ENCODE assay signal across 8 mouse cellular contexts in genomic region chr12:74316989-74317759, GRCm38 (mm10). TPM values are rescaled to one million over a fixed set of nuclear protein-coding genes. Genes with fewer than 3 reads are reported as not detected.
DNase-seq lines count a peak whose midpoint lies in the region; ATAC-seq lines count a peak whose summit lies in the region.

No protein-coding gene starts in this region.

- peaks cover 5% of the 10 kb centered on the region; the same call in 1 of the 2 replicates for H3K4me1 ChIP-seq in megakaryocyte, embryonic 14.5 days

- H3K9me3 ChIP-seq in megakaryocyte, embryonic 14.5 days, result no peaks in the 10 kb centered on the region

- H3K27me3 ChIP-seq in megakaryocyte, embryonic 14.5 days (replicated peaks), result no peaks in the 10 kb centered on the region

- intact Hi-C loops in gastrocnemius, postnatal 14 days (cut with DNase I; ENCODE audit: low total_unique reads), result no loop called here
- intact Hi-C loops in left cerebral cortex, postnatal 10 days (cut with DNase I), result loop anchor here (5.0 kb wide), 1 partner anchor 610 kb away; no protein-coding TSS in a partner anchor

- peak; percentile 72 to 89 for DNase-seq in adrenal gland, adult (ENCODE audit: inconsistent age in 2 of 2, low spot score in 1 of 2)
- DNase-seq in cerebellum, postnatal 4 days (ENCODE audit: low spot score in 2 of 2), result peak; percentile 57 to 78
- peak; percentile 70 for DNase-seq in gastrocnemius, postnatal 14 days
- peak; percentile 44 for DNase-seq in induced T-regulatory cell, adult 2 months (ENCODE audit: low read depth)
- DNase-seq in left cerebral cortex, postnatal 10 days (ENCODE audit: extremely low spot score in 1 of 2, low spot score in 2 of 2), result peak; percentile 78 to 85
- peak; percentile 79 for DNase-seq in right cerebral cortex, postnatal 25 days

- ATAC-seq in erythroid progenitor cell, adult 5-6 weeks (replicated peaks; ENCODE audit: low FRiP score, poor library complexity, severe bottlenecking), result no peak

- H3K36me3 ChIP-seq in megakaryocyte, embryonic 14.5 days (replicated peaks; ENCODE audit: low read length), result no peaks in the 10 kb centered on the region

- H3K4me3 ChIP-seq in megakaryocyte, embryonic 14.5 days (replicated peaks), result peak overlapping the region; percentile 86

RNA-seq across cellular contexts. Expression of gene Gm11042, which starts 1.0 kb away (rescaled TPM):
- not detected for total RNA-seq in gastrocnemius, postnatal 14 days (2021)
- total RNA-seq in left cerebral cortex, postnatal 10 days (2021), result not detected
- polyA plus RNA-seq in megakaryocyte, embryonic 14.5 days (2012; ENCODE audit: insufficient read depth, low replicate concordance), result not detected in 2 replicates
- not detected in 2 replicates for total RNA-seq in erythroid progenitor cell, adult 5-6 weeks (2015; ENCODE audit: low replicate concordance)
- not detected in 2 replicates for total RNA-seq in erythroid progenitor cell, adult 5-6 weeks (2017; ENCODE audit: low replicate concordance)
